Mouse (Mus musculus) ES-Bruce4 (cell line): ENCODE data around the gene Taar7e.

Source experiments
- EP300 ChIP-seq: IDR thresholded peaks from 2 replicates; pipeline ENCODE4 v1.6.1; 2011; ENCODE audit warnings: low read depth, low read length; ENCODE audit not compliant: insufficient read depth
- POLR2A ChIP-seq: IDR thresholded peaks from one replicate; pipeline ENCODE4 v1.8.1; 2011; ENCODE audit warnings: low read length; ENCODE audit not compliant: insufficient read depth

- TF ChIP-seq EP300 (no peak), POLR2A (no peak)
These were observed 37.8 kb upstream of the Taar7e start, which contains the start of gene Taar7b for GRCm38 (mm10) chr10:23999639-24000038.
